Mouse (Mus musculus) adipocyte (in vitro differentiated cells): ENCODE measurements around the gene Prkn.

ENCODE experiments used
- DNase-seq: peaks from one replicate; pipeline ENCODE4 v3.0.0-alpha.2; 2016; ENCODE audit warnings: low spot score

The Prkn gene

GRCm38 (mm10) chr17:12042561-12043256 is 1202.5 kb downstream of the Prkn start:
- DNase-seq: no peak

DNA sequence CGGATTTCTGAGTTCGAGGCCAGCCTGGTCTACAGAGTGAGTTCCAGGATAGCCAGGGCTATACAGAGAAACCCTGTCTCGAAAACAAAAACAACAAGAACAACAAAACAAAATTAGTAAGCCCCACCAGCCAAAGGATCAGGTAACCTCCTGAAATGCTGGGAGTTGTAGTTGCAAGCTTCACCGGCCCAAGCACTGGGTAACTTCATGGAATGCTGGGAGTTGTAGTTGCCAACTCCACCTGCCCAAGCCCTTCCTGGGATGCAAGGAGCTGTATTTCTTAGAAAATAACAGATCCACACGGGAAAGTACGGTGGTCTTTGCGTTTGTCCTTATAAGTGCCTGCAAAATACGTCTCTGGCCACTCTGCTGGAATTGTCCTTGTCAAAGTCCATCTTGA is 1204.0 kb downstream of the Prkn start:
- DNase-seq: no peak

- peak; percentile 82 for DNase-seq
Observed at GRCm38 (mm10) chr17:12045861-12046273, 1205.7 kb downstream of the Prkn start.

GRCm38 (mm10) chr17:12047032-12047431 is 1206.8 kb downstream of the Prkn start:
- DNase-seq: no peak

GRCm38 (mm10) chr17:12047523-12047922 is 1207.3 kb downstream of the Prkn start:
- DNase-seq: no peak

- no peak for DNase-seq
Observed at GRCm38 (mm10) chr17:12048695-12049490, 1208.7 kb downstream of the Prkn start.

DNA sequence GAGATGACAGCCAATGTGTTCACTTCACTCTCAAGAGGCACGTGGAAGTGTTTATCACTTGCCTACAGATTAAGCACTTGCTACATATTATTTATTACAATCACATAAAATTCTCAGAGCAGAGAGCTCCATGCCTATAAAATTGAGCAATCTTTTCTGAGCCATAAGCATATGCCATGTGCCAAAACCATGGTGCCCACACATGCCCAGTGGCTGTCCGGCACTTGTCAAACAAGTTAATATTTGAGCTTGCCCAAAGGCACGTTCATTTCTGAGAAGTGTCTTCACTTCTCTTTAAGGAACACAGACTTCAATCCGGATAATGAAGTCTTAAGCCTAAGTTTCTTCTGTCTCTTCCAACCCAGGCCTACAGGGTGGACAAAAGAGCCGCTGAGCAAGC is 1210.1 kb downstream of the Prkn start:
- no peak for DNase-seq

- no peak for DNase-seq
Observed at GRCm38 (mm10) chr17:12051031-12051430, 1210.8 kb downstream of the Prkn start.

GRCm38 (mm10) chr17:12052651-12053050 is 1212.5 kb downstream of the Prkn start:
- no peak for DNase-seq

GRCm38 (mm10) chr17:12059041-12059440 is 1218.9 kb downstream of the Prkn start:
- DNase-seq: no peak

GRCm38 (mm10) chr17:12061381-12061780 is 1221.2 kb downstream of the Prkn start:
- DNase-seq: no peak

DNA sequence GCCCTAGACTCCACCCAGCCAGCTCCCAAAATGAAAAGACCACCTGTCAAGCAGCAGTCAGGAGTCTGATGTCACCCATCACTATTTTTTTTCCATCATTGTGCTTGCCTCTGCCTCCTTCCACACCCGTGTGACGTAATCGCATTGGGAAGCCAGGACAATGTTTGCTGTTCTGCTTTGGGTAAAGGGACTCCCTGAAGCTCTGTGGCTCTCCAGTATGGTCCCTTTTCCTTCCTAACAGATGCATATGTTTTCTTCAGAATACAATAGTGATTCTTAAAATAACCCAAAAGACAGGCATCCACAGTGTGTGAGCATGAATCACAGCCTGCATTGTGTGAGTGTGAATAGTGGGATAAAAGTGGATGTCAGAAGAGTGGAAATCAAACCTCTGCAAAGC is 1222.7 kb downstream of the Prkn start:
- DNase-seq: no peak

- DNase-seq: no peak
Observed at GRCm38 (mm10) chr17:12063533-12063932, 1223.3 kb downstream of the Prkn start.

- DNase-seq: no peak
Observed at GRCm38 (mm10) chr17:12066054-12066453, 1225.9 kb downstream of the Prkn start.

GRCm38 (mm10) chr17:12076816-12077215 is 1236.6 kb downstream of the Prkn start:
- DNase-seq: no peak

GRCm38 (mm10) chr17:12080656-12081495 is 1240.7 kb downstream of the Prkn start:
- peak; percentile 13 for DNase-seq

- no peak for DNase-seq
Observed at GRCm38 (mm10) chr17:12082201-12082600, 1242.0 kb downstream of the Prkn start.

GRCm38 (mm10) chr17:12090261-12090927 is 1250.2 kb downstream of the Prkn start:
- no peak for DNase-seq

- DNase-seq: no peak
Observed at GRCm38 (mm10) chr17:12092901-12093564, 1252.8 kb downstream of the Prkn start.

- no peak for DNase-seq
Observed at GRCm38 (mm10) chr17:12094016-12094415, 1253.8 kb downstream of the Prkn start.

GRCm38 (mm10) chr17:12094827-12095590 is 1254.8 kb downstream of the Prkn start:
- peak; percentile 91 for DNase-seq
